Mouse (Mus musculus) c-Kit-positive CD71-positive TER-119-positive erythroid progenitor cells, embryonic 14.5 days (primary cell): ENCODE results near the gene Stx5a.

Source experiments
- DNase-seq: peaks from one replicate; pipeline ENCODE4 v3.0.0-alpha.2; 2013; ENCODE audit warnings: low spot score

Stx5a gene

GRCm38 (mm10) chr19:8745382-8745781 lies 4.2 kb downstream of the Stx5a start:
- no peak for DNase-seq

GRCm38 (mm10) chr19:8747368-8747767 lies 6.2 kb downstream of the Stx5a start:
- DNase-seq, result no peak

GRCm38 (mm10) chr19:8755652-8756051 lies 14.4 kb downstream of the Stx5a start:
- DNase-seq, result no peak

GRCm38 (mm10) chr19:8756635-8757387 lies 15.6 kb downstream of the Stx5a start, which contains the start of gene Nxf1:
Nxf1 (plus strand) TSS chr19:8757073.
- DNase-seq, result peak; percentile 92

GRCm38 (mm10) chr19:8757471-8757998 lies 16.3 kb downstream of the Stx5a start:
- DNase-seq, result peak; percentile 29

GRCm38 (mm10) chr19:8758899-8759298 lies 17.7 kb downstream of the Stx5a start:
- DNase-seq, result no peak

- no peak for DNase-seq
Observed at GRCm38 (mm10) chr19:8760757-8761156, 19.5 kb downstream of the Stx5a start.

DNA sequence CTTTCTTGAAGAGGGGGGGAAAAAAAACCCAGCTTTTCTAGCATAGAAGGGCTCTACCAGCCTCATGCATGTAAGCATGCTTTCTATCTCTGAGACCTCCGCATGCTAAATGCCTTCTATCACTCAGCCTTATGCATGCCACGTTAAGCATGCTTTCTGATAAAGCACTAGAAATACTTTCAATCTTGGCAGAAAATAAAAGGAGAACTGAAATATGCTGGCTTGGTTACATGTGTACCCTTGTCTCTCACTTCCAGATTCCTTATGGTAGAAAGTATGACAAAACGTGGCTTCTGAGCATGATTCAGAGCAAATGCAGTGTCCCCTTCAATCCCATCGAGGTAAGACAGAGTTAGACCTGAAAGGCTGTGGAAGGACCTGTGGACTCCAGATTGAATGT lies 22.1 kb downstream of the Stx5a start:
- no peak for DNase-seq

GRCm38 (mm10) chr19:8765562-8765961 lies 24.3 kb downstream of the Stx5a start:
- DNase-seq, result no peak

DNA sequence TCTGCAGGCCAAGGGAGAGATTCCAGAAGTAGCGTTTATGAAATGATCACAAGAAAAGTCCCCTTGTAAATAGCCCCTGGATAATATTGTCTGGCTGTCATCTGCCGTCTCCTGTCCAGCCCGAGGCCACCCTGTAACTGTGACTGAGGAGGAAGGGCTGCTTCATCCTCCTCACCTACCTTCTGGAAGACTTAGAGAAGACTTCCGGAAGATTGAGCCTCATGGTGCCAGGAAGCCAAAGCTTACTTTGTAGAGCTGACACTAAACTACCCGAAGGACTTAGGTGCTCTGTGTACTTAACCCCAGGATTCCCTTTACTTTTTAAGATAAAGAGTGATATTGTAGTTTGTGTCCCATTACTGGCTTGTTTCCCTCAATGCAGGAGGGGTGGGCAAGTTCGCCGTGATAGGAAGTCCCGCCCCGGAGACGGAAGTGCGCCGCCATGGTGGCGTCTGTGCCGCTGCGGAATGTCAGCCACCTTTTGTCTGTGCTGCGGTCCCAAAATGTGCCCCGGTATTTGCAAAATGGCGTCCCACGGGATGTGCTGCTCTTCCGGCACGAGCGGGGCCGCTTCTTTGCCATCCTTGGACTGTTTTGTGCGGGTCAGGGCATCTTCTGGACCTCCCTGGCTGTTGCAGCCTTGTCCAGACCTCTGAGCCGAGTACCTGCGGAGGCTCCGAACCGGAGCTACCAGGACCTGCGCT lies 29.5 kb downstream of the Stx5a start, which contains the start of gene Tmem223:
Gene Tmem223, plus strand, starts transcription at position 430 of the 704 bp plus-strand sequence.
- peak; percentile 71 for DNase-seq

- peak; percentile 60 for DNase-seq
Observed at GRCm38 (mm10) chr19:8772996-8773395, 31.8 kb downstream of the Stx5a start.

GRCm38 (mm10) chr19:8773409-8773808 lies 32.2 kb downstream of the Stx5a start:
- DNase-seq, result peak; percentile 36

- DNase-seq, result peak; percentile 94
Observed at GRCm38 (mm10) chr19:8774086-8774835, 33.0 kb downstream of the Stx5a start, which contains the start of gene Tmem179b. Tmem179b (minus strand) TSS chr19:8774467.

DNA sequence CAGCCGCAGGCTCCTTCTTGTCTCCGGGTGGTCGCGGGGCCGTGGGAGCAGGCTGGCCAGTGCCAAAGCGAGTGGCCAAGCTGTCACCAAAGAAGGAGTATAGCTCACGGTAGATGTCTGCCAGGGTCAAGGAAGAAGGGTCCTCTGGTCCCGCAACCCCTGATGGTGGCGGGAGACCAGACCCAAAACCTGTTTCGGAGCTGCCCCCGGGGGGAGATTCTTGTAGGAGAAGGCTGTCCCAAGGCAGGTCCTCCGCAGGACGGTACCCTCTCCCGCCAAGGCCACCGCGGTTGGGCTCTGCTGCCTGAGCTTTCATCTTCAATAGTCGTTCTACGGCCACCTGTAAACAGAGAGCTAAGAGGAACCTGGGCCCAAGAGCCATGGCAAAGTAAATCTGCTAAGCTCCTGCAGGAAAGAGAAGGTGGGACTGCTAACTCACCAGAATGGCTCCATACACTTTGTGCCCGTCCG lies 33.8 kb downstream of the Stx5a start:
- DNase-seq, result peak; percentile 29

DNA sequence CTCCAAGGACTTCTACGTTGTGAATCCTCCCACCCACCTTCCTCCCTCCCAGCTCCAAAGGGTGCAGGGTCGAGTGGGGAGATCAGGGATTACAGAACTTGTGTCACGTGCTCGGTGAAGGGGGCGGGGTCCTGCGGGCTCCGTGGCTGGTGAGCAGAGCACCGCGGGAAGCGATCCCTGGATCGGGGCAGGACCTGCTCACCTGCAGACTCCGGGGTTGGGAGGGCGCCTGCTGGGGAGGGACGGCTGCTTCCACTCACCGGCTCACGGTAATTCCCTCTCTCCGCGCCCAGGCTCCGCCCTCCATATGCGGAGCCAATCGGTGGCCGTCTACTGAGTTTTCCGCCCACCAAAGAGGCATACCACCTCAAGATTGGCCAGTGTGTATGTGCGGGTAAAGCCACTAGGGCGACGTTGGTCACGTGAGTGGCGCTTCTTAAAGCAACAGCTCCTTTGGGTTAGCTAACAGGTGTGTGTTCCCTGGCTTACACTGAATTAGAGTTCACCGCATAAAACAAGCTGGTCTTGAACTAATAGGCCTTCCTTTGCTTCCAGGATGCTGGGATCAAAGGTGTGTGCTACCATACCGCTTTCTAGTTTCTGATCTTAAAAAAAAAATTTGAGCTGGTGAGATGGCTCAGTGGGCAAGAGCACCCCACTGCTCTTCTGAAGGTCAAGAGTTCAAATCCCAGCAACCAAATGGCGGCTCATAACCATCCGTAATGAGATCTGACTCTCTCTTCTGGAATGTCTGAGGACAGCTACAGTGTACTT lies 45.0 kb downstream of the Stx5a start, which contains the start of gene Taf6l:
Gene Taf6l, minus strand, starts transcription at position 410 of the 774 bp plus-strand sequence.
- peak; percentile 95 for DNase-seq

- no peak for DNase-seq
Observed at GRCm38 (mm10) chr19:8788521-8788920, 47.3 kb downstream of the Stx5a start.

DNA sequence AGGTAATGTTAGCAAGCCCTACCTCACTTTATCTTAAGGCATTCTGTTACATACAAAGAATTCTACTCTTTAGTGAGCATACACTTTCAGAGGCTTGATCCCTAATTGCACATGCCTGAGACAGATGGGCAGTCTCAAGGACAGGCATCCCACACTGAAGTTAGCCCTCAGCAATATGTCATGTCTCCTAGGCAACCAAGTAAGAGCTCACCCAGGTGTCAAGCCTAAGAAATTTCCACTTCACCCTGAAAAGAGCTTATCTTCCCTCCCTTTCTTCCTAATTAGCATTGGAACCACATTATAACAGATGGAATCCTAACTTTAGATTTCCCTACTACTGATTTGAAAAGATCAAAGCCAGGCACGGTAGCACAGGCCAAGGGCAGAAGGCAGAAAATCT lies 48.0 kb downstream of the Stx5a start:
- DNase-seq, result no peak

- no peak for DNase-seq
Observed at GRCm38 (mm10) chr19:8790171-8790570, 49.0 kb downstream of the Stx5a start.

GRCm38 (mm10) chr19:8798264-8798946 lies 57.2 kb downstream of the Stx5a start, which contains the start of gene Polr2g:
Polr2g (minus strand) TSS chr19:8798577.
- peak; percentile 87 for DNase-seq

- no peak for DNase-seq
Observed at GRCm38 (mm10) chr19:8798947-8799315, 57.7 kb downstream of the Stx5a start.
